Mouse (Mus musculus): ENCODE results near the gene Kyat3. TPM values are rescaled to one million over a fixed set of nuclear protein-coding genes. Genes with fewer than 3 reads are reported as not detected.
A peak's percentile ranks its signal among the peaks of the same experiment; 100 is the strongest.

Gene Kyat3
- polyA plus RNA-seq, 1 experiment from 2014 or later, result 7.8 TPM

GRCm38 (mm10) chr3:142764995-142765777, 64.3 kb downstream of the Kyat3 start, which contains the start of gene Gtf2b:
Gene Gtf2b, plus strand, starts transcription at chr3:142765045.
- ATAC-seq, result peak; percentile 100
- peak within 1 kb of the TSS; percentile 88 for H3K27ac ChIP-seq (ENCODE audit: low read depth, low read length)
- H3K27me3 ChIP-seq (replicated peaks; ENCODE audit: control insufficient read depth, insufficient read depth, low read length), result no peaks in the 10 kb centered on the region
- no peaks in the 10 kb centered on the region for H3K9me3 ChIP-seq (ENCODE audit: control insufficient read depth, low read length)
- no peaks in the 10 kb centered on the region for H3K36me3 ChIP-seq (ENCODE audit: control insufficient read depth, insufficient read depth, low read length)
- H3K9ac ChIP-seq (ENCODE audit: low read depth, low read length), result peak within 1 kb of the TSS; percentile 96
- peak within 1 kb of the TSS; percentile 91 for H3K4me3 ChIP-seq (ENCODE audit: low read length)
- under 1% methylated on average over 64 of the region's 64 CpGs for WGBS
- peaks cover 16% of the 10 kb centered on the region for H3K4me1 ChIP-seq (ENCODE audit: control insufficient read depth, insufficient read depth, low read depth, low read length)
- H3K4me2 ChIP-seq (ENCODE audit: low read length), result peak within 1 kb of the TSS; percentile 72

GRCm38 (mm10) chr3:142765778-142766165, 64.9 kb downstream of the Kyat3 start:
- H3K9me3 ChIP-seq (ENCODE audit: control insufficient read depth, low read length), result no peaks in the 10 kb centered on the region
- peak overlapping the region; percentile 91 for H3K4me3 ChIP-seq (ENCODE audit: low read length)
- peak overlapping the region; percentile 96 for H3K9ac ChIP-seq (ENCODE audit: low read depth, low read length)
- no peaks in the 10 kb centered on the region for H3K27me3 ChIP-seq (replicated peaks; ENCODE audit: control insufficient read depth, insufficient read depth, low read length)
- no peak for ATAC-seq
- 26% methylated on average over 10 of the region's 10 CpGs for WGBS
- no peaks in the 10 kb centered on the region for H3K36me3 ChIP-seq (ENCODE audit: control insufficient read depth, insufficient read depth, low read length)
- H3K4me1 ChIP-seq (ENCODE audit: control insufficient read depth, insufficient read depth, low read depth, low read length), result peaks cover 16% of the 10 kb centered on the region
- peak overlapping the region; percentile 72 for H3K4me2 ChIP-seq (ENCODE audit: low read length)
- no peak overlapping the region for H3K27ac ChIP-seq (ENCODE audit: low read depth, low read length)

GRCm38 (mm10) chr3:142768498-142768897, 67.6 kb downstream of the Kyat3 start:
- ATAC-seq, result no peak
- Histone ChIP-seq H3K27me3 (replicated peaks; ENCODE audit: control insufficient read depth, insufficient read depth, low read length) (no peaks in the 10 kb centered on the region), H3K36me3 (ENCODE audit: control insufficient read depth, insufficient read depth, low read length) (peaks cover 4% of the 10 kb centered on the region), H3K4me1 (ENCODE audit: control insufficient read depth, insufficient read depth, low read depth, low read length) (peaks cover 16% of the 10 kb centered on the region), H3K4me2 (ENCODE audit: low read length) (no peak overlapping the region), H3K4me3 (ENCODE audit: low read length) (no peak overlapping the region), H3K9me3 (ENCODE audit: control insufficient read depth, low read length) (no peaks in the 10 kb centered on the region), H3K27ac (ENCODE audit: low read depth, low read length) (no peak overlapping the region), H3K9ac (ENCODE audit: low read depth, low read length) (no peak overlapping the region)
- WGBS, result 94% methylated on average over 6 of the region's 6 CpGs

GRCm38 (mm10) chr3:142770518-142770917, 69.7 kb downstream of the Kyat3 start:
- H3K4me3 ChIP-seq (ENCODE audit: low read length), result no peak overlapping the region
- H3K27ac ChIP-seq (ENCODE audit: low read depth, low read length), result no peak overlapping the region
- no peaks in the 10 kb centered on the region for H3K9me3 ChIP-seq (ENCODE audit: control insufficient read depth, low read length)
- no peaks in the 10 kb centered on the region for H3K27me3 ChIP-seq (replicated peaks; ENCODE audit: control insufficient read depth, insufficient read depth, low read length)
- peaks cover 6% of the 10 kb centered on the region for H3K36me3 ChIP-seq (ENCODE audit: control insufficient read depth, insufficient read depth, low read length)
- H3K4me1 ChIP-seq (ENCODE audit: control insufficient read depth, insufficient read depth, low read depth, low read length), result peaks cover 13% of the 10 kb centered on the region
- WGBS, result 74% methylated on average over 1 of the region's 1 CpGs
- no peak overlapping the region for H3K4me2 ChIP-seq (ENCODE audit: low read length)
- ATAC-seq, result no peak
- H3K9ac ChIP-seq (ENCODE audit: low read depth, low read length), result no peak overlapping the region

- no peaks in the 10 kb centered on the region for H3K27me3 ChIP-seq (replicated peaks; ENCODE audit: control insufficient read depth, insufficient read depth, low read length)
- peaks cover 6% of the 10 kb centered on the region for H3K36me3 ChIP-seq (ENCODE audit: control insufficient read depth, insufficient read depth, low read length)
- no peak overlapping the region for H3K9ac ChIP-seq (ENCODE audit: low read depth, low read length)
- H3K4me3 ChIP-seq (ENCODE audit: low read length), result no peak overlapping the region
- H3K4me1 ChIP-seq (ENCODE audit: control insufficient read depth, insufficient read depth, low read depth, low read length), result no peaks in the 10 kb centered on the region
- WGBS, result 82% methylated on average over 4 of the region's 4 CpGs
- no peaks in the 10 kb centered on the region for H3K9me3 ChIP-seq (ENCODE audit: control insufficient read depth, low read length)
- no peak overlapping the region for H3K4me2 ChIP-seq (ENCODE audit: low read length)
- 0 out of 2 replicates have a peak, but pooled peaks have one; percentile 11 for ATAC-seq
- no peak overlapping the region for H3K27ac ChIP-seq (ENCODE audit: low read depth, low read length)
Observed at GRCm38 (mm10) chr3:142773538-142774191, 72.8 kb downstream of the Kyat3 start.

- H3K36me3 ChIP-seq (ENCODE audit: control insufficient read depth, insufficient read depth, low read length), result peaks cover 25% of the 10 kb centered on the region
- 79% methylated on average over 3 of the region's 3 CpGs for WGBS
- no peak for ATAC-seq
- H3K27ac ChIP-seq (ENCODE audit: low read depth, low read length), result no peak overlapping the region
- no peak overlapping the region for H3K4me2 ChIP-seq (ENCODE audit: low read length)
- H3K27me3 ChIP-seq (replicated peaks; ENCODE audit: control insufficient read depth, insufficient read depth, low read length), result no peaks in the 10 kb centered on the region
- H3K4me1 ChIP-seq (ENCODE audit: control insufficient read depth, insufficient read depth, low read depth, low read length), result no peaks in the 10 kb centered on the region
- H3K9me3 ChIP-seq (ENCODE audit: control insufficient read depth, low read length), result no peaks in the 10 kb centered on the region
- no peak overlapping the region for H3K9ac ChIP-seq (ENCODE audit: low read depth, low read length)
- H3K4me3 ChIP-seq (ENCODE audit: low read length), result no peak overlapping the region
Observed at GRCm38 (mm10) chr3:142777227-142777626, 76.4 kb downstream of the Kyat3 start.

GRCm38 (mm10) chr3:142786423-142787072, 85.7 kb downstream of the Kyat3 start:
- H3K36me3 ChIP-seq (ENCODE audit: control insufficient read depth, insufficient read depth, low read length), result peaks cover 24% of the 10 kb centered on the region
- WGBS, result 56% methylated on average over 2 of the region's 2 CpGs
- ATAC-seq, result no peak

GRCm38 (mm10) chr3:142795587-142795986, 94.7 kb downstream of the Kyat3 start:
- Histone ChIP-seq H3K4me1 (ENCODE audit: control insufficient read depth, insufficient read depth, low read depth, low read length) (no peaks in the 10 kb centered on the region), H3K4me2 (ENCODE audit: low read length) (no peak overlapping the region), H3K27me3 (replicated peaks; ENCODE audit: control insufficient read depth, insufficient read depth, low read length) (no peaks in the 10 kb centered on the region), H3K4me3 (ENCODE audit: low read length) (no peak overlapping the region), H3K9me3 (ENCODE audit: control insufficient read depth, low read length) (no peaks in the 10 kb centered on the region), H3K9ac (ENCODE audit: low read depth, low read length) (no peak overlapping the region), H3K36me3 (ENCODE audit: control insufficient read depth, insufficient read depth, low read length) (peaks cover 15% of the 10 kb centered on the region), H3K27ac (ENCODE audit: low read depth, low read length) (no peak overlapping the region)
- ATAC-seq, result no peak
- 88% methylated on average over 3 of the region's 3 CpGs for WGBS

More at GRCm38 (mm10) chr3:142786423-142787072, 85.7 kb downstream of the Kyat3 start:
- Histone ChIP-seq H3K9me3 (ENCODE audit: control insufficient read depth, low read length) (no peaks in the 10 kb centered on the region), H3K4me1 (ENCODE audit: control insufficient read depth, insufficient read depth, low read depth, low read length) (no peaks in the 10 kb centered on the region), H3K27ac (ENCODE audit: low read depth, low read length) (no peak overlapping the region), H3K4me3 (ENCODE audit: low read length) (no peak overlapping the region), H3K9ac (ENCODE audit: low read depth, low read length) (no peak overlapping the region), H3K4me2 (ENCODE audit: low read length) (no peak overlapping the region), H3K27me3 (replicated peaks; ENCODE audit: control insufficient read depth, insufficient read depth, low read length) (no peaks in the 10 kb centered on the region)
